Mouse (Mus musculus) forebrain, embryonic 16.5 days (tissue): ENCODE measurements at regions not wholly inside any gene's neighbourhood (a gene's known extent, or its start where the extent isn't known, plus 50 kb on each side); places are given as distances from the start of the nearest gene placed in this dataset.

Experiments used
- ATAC-seq: fragments of 200-750 bp; cut with Nextera tagmentation; 2 replicates; pipeline ENCODE4 v1.8.0; 2017; ENCODE audit warnings: mild to moderate bottlenecking, moderate library complexity
- H3K27ac ChIP-seq: fragments of 300-500 bp; sonication (generic); 2 replicates; pipeline ENCODE4 v1.5.1; 2014; ENCODE audit warnings: low read length, control low read depth
- H3K27me3 ChIP-seq: fragments of 300-500 bp; sonication (generic); replicated peaks from 2 replicates; pipeline ENCODE4 v1.6.1; 2014; ENCODE audit warnings: low read length; ENCODE audit not compliant: control insufficient read depth, insufficient read depth
- H3K36me3 ChIP-seq: fragments of 300-500 bp; sonication (generic); 2 replicates; pipeline ENCODE4 v1.6.1; 2014; ENCODE audit not compliant: control insufficient read depth, insufficient read depth
- H3K4me1 ChIP-seq: fragments of 300-500 bp; sonication (generic); replicated peaks from 2 replicates; pipeline ENCODE4 v1.6.1; 2014; ENCODE audit warnings: low read length; ENCODE audit not compliant: control insufficient read depth, insufficient read depth
- H3K4me2 ChIP-seq: fragments of 300-500 bp; sonication (generic); 2 replicates; pipeline ENCODE4 v1.6.1; 2014; ENCODE audit warnings: mild to moderate bottlenecking, low read length, control low read depth
- H3K4me3 ChIP-seq: fragments of 300-500 bp; sonication (generic); replicated peaks from 2 replicates; pipeline ENCODE4 v1.5.1; 2014; ENCODE audit warnings: mild to moderate bottlenecking, low read length, control low read depth
- H3K9ac ChIP-seq: fragments of 300-500 bp; sonication (generic); replicated peaks from 2 replicates; pipeline ENCODE4 v1.6.1; 2014; ENCODE audit warnings: low read depth, low read length, control low read depth
- H3K9me3 ChIP-seq: fragments of 300-500 bp; sonication (generic); 2 replicates; pipeline ENCODE4 v1.6.1; 2016; ENCODE audit warnings: low read length; ENCODE audit not compliant: control insufficient read depth
- WGBS: fragments of 180-500 bp; shearing (Covaris S2); extraction: QIAGEN DNeasy Blood & Tissue Kit; methylation state at CpG from one replicate; pipeline ENCODE4 v1.1.7; 2014; 5-methylcytosine and 5-hydroxymethylcytosine counted together

DNA sequence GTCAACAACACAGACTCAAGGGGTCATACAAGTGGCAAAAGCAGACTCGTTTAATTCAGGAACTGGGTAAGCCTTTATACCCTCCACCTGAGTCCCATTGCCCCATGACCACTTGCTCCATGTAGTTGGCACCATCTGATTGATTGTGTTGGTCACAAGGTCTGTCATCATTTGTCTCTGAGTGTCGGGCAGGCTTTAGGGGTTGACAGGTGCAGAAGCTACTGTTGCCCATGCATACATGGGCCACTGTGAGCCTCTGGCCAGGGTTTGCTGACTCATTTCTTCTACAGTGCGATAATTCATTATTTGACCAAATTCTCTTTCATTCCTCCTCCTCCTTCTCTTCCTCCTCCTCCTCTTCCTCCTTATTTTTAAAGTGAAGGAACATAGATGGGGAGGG is 113.0 kb upstream of the Hdac4 start:
- Histone ChIP-seq H3K4me2 (no peak overlapping the region), H3K36me3 (no peaks in the 10 kb centered on the region), H3K27ac (no peak overlapping the region), H3K4me3 (no peak overlapping the region), H3K9ac (no peak overlapping the region), H3K4me1 (no peaks in the 10 kb centered on the region), H3K9me3 (peaks cover 3% of the 10 kb centered on the region; the same call in 1 of the 2 replicates), H3K27me3 (no peaks in the 10 kb centered on the region)
- ATAC-seq, result no peak
- 94% methylated on average over 3 of the region's 3 CpGs for WGBS

GRCm38 (mm10) chr1:92306042-92306441 is 110.5 kb upstream of the Hdac4 start:
- peaks cover 3% of the 10 kb centered on the region; the same call in 1 of the 2 replicates for H3K9me3 ChIP-seq
- 93% methylated on average over 4 of the region's 4 CpGs for WGBS
- H3K4me1 ChIP-seq, result no peaks in the 10 kb centered on the region
- H3K4me3 ChIP-seq, result no peak overlapping the region
- ATAC-seq, result no peak
- H3K4me2 ChIP-seq, result no peak overlapping the region
- H3K36me3 ChIP-seq, result no peaks in the 10 kb centered on the region
- no peak overlapping the region for H3K27ac ChIP-seq
- H3K9ac ChIP-seq, result no peak overlapping the region
- H3K27me3 ChIP-seq, result no peaks in the 10 kb centered on the region

DNA sequence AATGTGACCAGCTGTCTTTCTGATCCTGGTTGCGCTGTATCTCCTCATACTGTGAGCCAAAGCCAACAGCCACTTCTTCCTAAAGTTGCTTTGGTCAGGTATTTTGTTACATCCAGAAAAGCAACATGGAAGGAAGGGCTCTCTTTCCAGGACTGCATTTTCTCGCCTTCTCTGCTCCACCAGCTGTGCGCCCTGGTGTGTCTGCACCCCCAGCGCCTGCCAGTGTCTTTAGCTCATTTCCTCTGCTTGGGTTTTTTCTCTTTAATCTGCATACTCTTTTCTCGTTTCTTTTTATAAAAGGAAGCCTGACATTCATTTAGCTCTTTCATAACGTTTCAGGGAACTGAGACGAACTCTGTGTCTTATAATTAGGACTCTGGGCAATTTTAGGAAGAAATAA is 103.5 kb upstream of the Hdac4 start:
- H3K4me1 ChIP-seq, result no peaks in the 10 kb centered on the region
- H3K9ac ChIP-seq, result no peak overlapping the region
- H3K36me3 ChIP-seq, result no peaks in the 10 kb centered on the region
- no peaks in the 10 kb centered on the region for H3K9me3 ChIP-seq
- 51% methylated on average over 7 of the region's 7 CpGs for WGBS
- H3K27ac ChIP-seq, result no peak overlapping the region
- H3K4me3 ChIP-seq, result no peak overlapping the region
- no peak overlapping the region for H3K4me2 ChIP-seq
- H3K27me3 ChIP-seq, result no peaks in the 10 kb centered on the region
- no peak for ATAC-seq

- no peak overlapping the region for H3K4me3 ChIP-seq
- no peaks in the 10 kb centered on the region for H3K27me3 ChIP-seq
- 0 out of 2 replicates have a peak, but pooled peaks cover 3% of the 10 kb centered on the region for H3K4me1 ChIP-seq
- H3K36me3 ChIP-seq, result no peaks in the 10 kb centered on the region
- no peak for ATAC-seq
- no peak overlapping the region for H3K9ac ChIP-seq
- WGBS, result 75% methylated on average over 7 of the region's 7 CpGs
- no peaks in the 10 kb centered on the region for H3K9me3 ChIP-seq
- H3K4me2 ChIP-seq, result no peak overlapping the region
- H3K27ac ChIP-seq, result no peak overlapping the region
Measured at GRCm38 (mm10) chr1:92292681-92293380, 97.3 kb upstream of the Hdac4 start.

DNA sequence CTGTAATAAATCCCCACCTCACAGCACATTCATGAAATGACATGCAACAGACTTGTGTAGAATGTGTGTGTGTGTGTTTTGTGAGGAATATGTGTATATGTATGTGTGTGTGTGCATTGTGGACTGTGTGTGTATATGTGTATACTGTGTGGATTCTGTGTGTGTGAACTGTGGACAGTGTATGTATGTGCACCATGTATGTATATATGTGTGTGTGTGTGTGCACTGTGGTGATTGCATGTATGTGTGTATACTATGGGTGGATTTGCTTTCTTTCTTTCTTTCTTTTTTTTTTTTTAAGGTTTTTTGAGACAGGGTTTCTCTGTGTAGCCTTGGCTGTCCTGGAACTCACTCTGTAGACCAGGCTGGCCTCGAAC is 91.5 kb upstream of the Hdac4 start:
- Histone ChIP-seq H3K9ac (no peak overlapping the region), H3K27ac (no peak overlapping the region), H3K4me1 (0 out of 2 replicates have a peak, but pooled peaks cover 3% of the 10 kb centered on the region), H3K36me3 (no peaks in the 10 kb centered on the region), H3K4me2 (no peak overlapping the region), H3K27me3 (no peaks in the 10 kb centered on the region), H3K9me3 (no peaks in the 10 kb centered on the region), H3K4me3 (no peak overlapping the region)
- 94% methylated on average over 1 of the region's 1 CpGs for WGBS
- no peak for ATAC-seq

GRCm38 (mm10) chr1:92286013-92286965 is 90.8 kb upstream of the Hdac4 start:
- no peak overlapping the region for H3K27ac ChIP-seq
- ATAC-seq, result no peak
- 0 out of 2 replicates have a peak, but pooled peaks cover 3% of the 10 kb centered on the region for H3K4me1 ChIP-seq
- H3K9ac ChIP-seq, result no peak overlapping the region
- H3K36me3 ChIP-seq, result no peaks in the 10 kb centered on the region
- 54% methylated on average over 21 of the region's 21 CpGs for WGBS
- no peaks in the 10 kb centered on the region for H3K9me3 ChIP-seq
- no peaks in the 10 kb centered on the region for H3K27me3 ChIP-seq
- H3K4me3 ChIP-seq, result no peak overlapping the region
- no peak overlapping the region for H3K4me2 ChIP-seq

- no peak overlapping the region for H3K4me3 ChIP-seq
- H3K4me2 ChIP-seq, result no peak overlapping the region
- WGBS, result 79% methylated on average over 4 of the region's 4 CpGs
- ATAC-seq, result no peak
- no peak overlapping the region for H3K9ac ChIP-seq
- no peaks in the 10 kb centered on the region for H3K27me3 ChIP-seq
- no peaks in the 10 kb centered on the region for H3K36me3 ChIP-seq
- H3K4me1 ChIP-seq, result 0 out of 2 replicates have a peak, but pooled peaks cover 3% of the 10 kb centered on the region
- H3K9me3 ChIP-seq, result no peaks in the 10 kb centered on the region
- no peak overlapping the region for H3K27ac ChIP-seq
Measured at GRCm38 (mm10) chr1:92284155-92284554, 88.7 kb upstream of the Hdac4 start.

DNA sequence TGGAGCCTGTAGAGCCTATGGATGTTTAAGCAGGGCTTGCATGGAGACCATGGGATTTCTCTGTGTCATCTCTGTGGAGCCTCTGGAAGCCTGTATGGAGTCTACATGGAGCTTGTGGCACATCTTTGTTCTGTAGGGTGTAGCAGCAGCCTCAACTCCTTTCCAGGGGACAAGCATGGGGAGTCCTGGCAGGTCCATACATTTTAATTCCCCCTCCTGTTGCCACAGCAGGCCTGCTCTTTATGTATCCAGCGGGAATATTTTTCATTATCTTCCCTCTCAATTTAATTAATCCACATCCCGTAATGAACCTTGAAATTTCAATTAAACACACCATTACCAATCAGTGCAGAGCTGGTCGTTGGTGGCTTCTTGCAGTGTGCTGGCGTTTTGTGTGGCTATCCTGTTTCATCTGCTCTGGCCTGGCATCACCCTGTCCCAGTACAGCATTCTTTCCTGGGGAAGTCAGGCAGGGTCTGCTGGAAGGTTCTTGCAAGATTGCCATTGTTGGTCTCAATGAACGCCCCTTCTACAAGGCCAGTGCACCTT is 81.8 kb upstream of the Hdac4 start:
- H3K27ac ChIP-seq, result no peak overlapping the region
- no peak for ATAC-seq
- no peaks in the 10 kb centered on the region; the same call in 1 of the 2 replicates for H3K9me3 ChIP-seq
- WGBS, result 72% methylated on average over 5 of the region's 5 CpGs
- no peak overlapping the region for H3K4me2 ChIP-seq
- no peaks in the 10 kb centered on the region for H3K36me3 ChIP-seq
- no peak overlapping the region for H3K4me3 ChIP-seq
- no peaks in the 10 kb centered on the region; the same call in 1 of the 2 replicates for H3K27me3 ChIP-seq
- no peaks in the 10 kb centered on the region for H3K4me1 ChIP-seq
- H3K9ac ChIP-seq, result no peak overlapping the region

- no peak overlapping the region for H3K27ac ChIP-seq
- no peak overlapping the region for H3K9ac ChIP-seq
- H3K4me1 ChIP-seq, result no peaks in the 10 kb centered on the region
- H3K36me3 ChIP-seq, result no peaks in the 10 kb centered on the region
- H3K27me3 ChIP-seq, result no peaks in the 10 kb centered on the region; the same call in 1 of the 2 replicates
- H3K9me3 ChIP-seq, result no peaks in the 10 kb centered on the region; the same call in 1 of the 2 replicates
- H3K4me3 ChIP-seq, result no peak overlapping the region
- no peak for ATAC-seq
- 65% methylated on average over 1 of the region's 1 CpGs for WGBS
- H3K4me2 ChIP-seq, result no peak overlapping the region
Measured at GRCm38 (mm10) chr1:92275388-92275787, 79.9 kb upstream of the Hdac4 start.
